Mouse (Mus musculus): ENCODE measurements around the gene Irak1. TPM values are rescaled to one million over a fixed set of nuclear protein-coding genes. Genes with fewer than 3 reads are reported as not detected.
A peak's percentile ranks its signal among the peaks of the same experiment; 100 is the strongest.

The Irak1 gene
- total and polyA plus RNA-seq, 3 experiments, result 25.3 to 77.8 (median 38.8) TPM

DNA sequence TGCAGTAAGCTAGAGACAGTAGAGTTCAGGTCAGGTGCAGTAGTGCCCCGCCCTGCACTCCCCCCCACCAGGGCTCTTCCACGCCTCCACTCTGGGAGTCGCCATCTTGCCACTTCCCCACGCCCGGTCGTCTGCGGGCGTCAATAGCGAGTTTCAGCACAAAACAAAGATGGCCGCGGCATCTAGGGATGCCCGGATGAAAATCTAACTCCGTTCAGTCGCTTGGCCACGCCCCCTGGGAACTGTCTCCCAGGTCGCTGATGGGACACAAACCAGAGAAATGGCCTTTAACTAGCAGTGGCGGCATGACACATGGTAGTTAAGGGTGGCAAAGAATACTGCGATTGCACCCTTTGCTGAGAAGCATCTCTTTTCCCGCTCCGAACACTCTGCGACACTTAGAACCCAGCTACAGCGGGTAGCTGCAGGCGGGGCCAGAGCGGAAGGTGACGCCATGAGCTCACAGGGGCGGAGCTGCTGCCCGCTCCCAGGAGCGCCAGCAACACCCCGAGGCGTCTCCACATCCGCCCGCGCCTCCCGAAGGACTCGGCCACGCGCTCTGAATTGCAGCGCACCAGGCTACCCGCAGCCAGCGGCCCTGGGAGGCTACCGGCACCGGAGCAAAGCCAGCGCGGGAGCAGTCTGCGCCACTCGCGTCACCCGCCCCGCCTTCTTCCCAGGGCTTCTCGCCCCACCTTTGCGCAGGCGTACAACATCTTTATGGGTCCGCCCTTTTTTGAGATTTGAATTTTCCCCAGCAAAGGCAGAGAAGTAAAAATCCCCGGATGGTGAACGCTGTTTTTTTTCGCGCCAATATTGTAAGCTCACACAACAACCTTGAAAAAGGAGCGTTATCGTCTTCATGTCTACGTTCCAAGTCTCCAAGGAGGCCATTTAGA, 56.3 kb downstream of the Irak1 start (continued):
- TF ChIP-seq TCF12 (IDR thresholded peaks at IDR 0.05; ENCODE audit: low read depth, low read length) (peak; percentile 42; the same call in 1 of the 2 replicates), SMC3 (IDR thresholded peaks at IDR 0.05; ENCODE audit: low read depth, low read length) (no peak), PAX5 (IDR thresholded peaks at IDR 0.05; ENCODE audit: low read length) (no peak), HCFC1 (IDR thresholded peaks at IDR 0.05; ENCODE audit: low read depth, low read length) (peak; percentile 41; the same call in 1 of the 2 replicates), ELF1 (IDR thresholded peaks at IDR 0.05; ENCODE audit: low read depth, low read length) (0 out of 2 replicates have a peak, but pooled peaks have one; percentile 11), ZKSCAN1 (IDR thresholded peaks at IDR 0.05; ENCODE audit: borderline replicate concordance, low read depth, low read length) (no peak), JUND (conservative IDR thresholded peaks at IDR 0.05; ENCODE audit: low read depth, low read length) (no peak), IRF4 (IDR thresholded peaks at IDR 0.05; ENCODE audit: low read depth, low read length) (peak; percentile 17; the same call in 1 of the 2 replicates), MAZ (IDR thresholded peaks at IDR 0.05; ENCODE audit: low read depth, low read length) (peak; percentile 63; the same call in 1 of the 2 replicates), SIN3A (IDR thresholded peaks at IDR 0.05; ENCODE audit: low read length) (peak; percentile 62; the same call in 1 of the 2 replicates), GABPA (IDR thresholded peaks at IDR 0.05; ENCODE audit: insufficient replicate concordance, low read depth, low read length) (no peak), KAT2A (IDR thresholded peaks at IDR 0.05; ENCODE audit: insufficient replicate concordance, low read length) (0 out of 2 replicates have a peak, but pooled peaks have one; percentile 39), ZC3H11A (IDR thresholded peaks at IDR 0.05; ENCODE audit: low read depth, low read length) (no peak), TBP (conservative IDR thresholded peaks at IDR 0.05; ENCODE audit: low read depth, low read length) (peak; percentile 71; the same call in 1 of the 2 replicates), RCOR1 (conservative IDR thresholded peaks at IDR 0.05; ENCODE audit: low read depth, low read length) (no peak)

DNA sequence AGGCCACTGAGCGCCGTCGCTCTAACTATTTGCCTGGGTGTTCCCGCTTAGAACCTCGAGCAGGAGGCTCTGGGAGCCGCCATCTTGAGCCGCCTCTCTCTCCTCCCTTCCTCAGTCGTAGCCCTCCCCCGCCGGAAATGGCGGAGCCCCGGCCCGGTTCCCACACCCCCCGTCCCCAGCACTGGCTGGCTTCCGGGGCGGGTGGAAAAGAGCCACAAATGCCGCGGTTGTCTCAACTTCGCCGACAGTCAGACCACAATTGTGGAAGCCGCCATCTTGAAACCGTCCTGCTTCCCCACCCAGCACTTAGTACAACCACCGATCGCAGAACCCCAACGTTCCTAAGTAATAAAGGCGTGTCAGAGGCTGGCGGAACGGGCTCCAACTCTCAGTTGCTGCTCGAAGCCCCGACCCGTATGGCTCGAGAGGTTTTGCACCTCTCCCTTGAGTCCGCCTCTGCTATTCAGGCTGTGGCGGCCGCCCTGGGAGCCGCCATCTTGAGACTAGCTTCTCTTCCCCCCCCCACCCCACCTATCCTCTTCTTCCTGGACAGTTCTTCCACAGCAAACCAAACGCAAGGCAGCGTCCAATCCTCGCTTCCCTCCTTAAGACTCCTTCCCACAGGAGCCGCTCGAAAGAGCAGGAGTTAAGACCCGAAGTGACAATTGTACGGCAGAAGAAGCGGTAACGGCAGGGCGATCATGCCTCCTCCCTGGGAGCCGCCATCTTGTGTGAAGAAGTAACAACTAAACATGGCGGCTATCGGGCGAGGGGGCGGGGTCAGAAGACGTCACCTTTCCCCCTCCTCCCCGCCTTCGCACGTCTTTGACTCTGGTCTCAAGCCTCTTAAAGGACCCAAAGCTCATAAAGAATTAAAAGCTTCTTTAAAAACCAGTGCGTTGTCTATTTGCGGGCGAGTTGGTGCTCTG, 57.2 kb downstream of the Irak1 start, which contains the start of gene Hcfc1:
TSS of gene Hcfc1 (minus strand) at position 110 of the 929 bp plus-strand sequence.
- peak within 1 kb of the TSS; percentile 95 for H3K9ac ChIP-seq (ENCODE audit: insufficient read depth, low read depth)
- in situ Hi-C loops (cut with MboI; ENCODE audit: low pct_ligation_motif_present, low pct_unique_long_range_greater_than_20kb, low sequenced_read_pairs) (no loop called here), dilution Hi-C loops (cut with MboI; ENCODE audit: extremely low pct_ligation_motif_present, extremely low pct_unique_long_range_greater_than_20kb, low sequenced_read_pairs) (no loop called here)
- H3K4me2 ChIP-seq (ENCODE audit: insufficient read depth, low read depth, poor library complexity, severe bottlenecking), result peak within 1 kb of the TSS; percentile 94; the same call in 1 of the 2 replicates
- H3K4me3 ChIP-seq (replicated peaks in 1 of 3; ENCODE audit: low read depth in 2 of 3, low read length in 2 of 3, poor library complexity in 1 of 3), result peak within 1 kb of the TSS; percentile 74 to 96 (median 95)
- H3K27ac ChIP-seq (ENCODE audit: insufficient read depth, low read depth), result peak within 1 kb of the TSS; percentile 94
- H3K79me2 ChIP-seq (replicated peaks; ENCODE audit: control insufficient read depth, extremely low read depth, insufficient read depth, poor library complexity, severe bottlenecking), result peaks cover 46% of the 10 kb centered on the region
- H3K36me3 ChIP-seq (replicated peaks in 1 of 2; ENCODE audit: control insufficient read depth in 1 of 2, insufficient read depth in 1 of 2, low read length in 1 of 2), result peaks cover 24 to 28% of the 10 kb centered on the region in 2 experiments
- peak; percentile 79 for DNase-seq (ENCODE audit: extremely low read depth)
- H3K4me1 ChIP-seq (ENCODE audit: control insufficient read depth in 1 of 2, insufficient read depth in 2 of 2), result peaks cover 8 to 41% of the 10 kb centered on the region in 2 experiments; a peak in 3 of 4 replicates
- no peaks in the 10 kb centered on the region for H3K9me3 ChIP-seq (replicated peaks; ENCODE audit: low read length)
- H3K27me3 ChIP-seq (replicated peaks), result no peaks in the 10 kb centered on the region
- no peak for TF ChIP-seq PAX5 (IDR thresholded peaks at IDR 0.05; ENCODE audit: low read length)
- TF ChIP-seq NRF1 (IDR thresholded peaks at IDR 0.05; ENCODE audit: low read depth, low read length), result peak; percentile 70
- no peak for TF ChIP-seq MAFK (IDR thresholded peaks at IDR 0.05; ENCODE audit: insufficient replicate concordance, low read length)
- TF ChIP-seq POLR2A (IDR thresholded peaks at IDR 0.05; ENCODE audit: low read depth, low read length), result peak; percentile 56
- TF ChIP-seq ZC3H11A (IDR thresholded peaks at IDR 0.05; ENCODE audit: low read depth, low read length), result no peak
- no peak for TF ChIP-seq USF2 (conservative IDR thresholded peaks at IDR 0.05; ENCODE audit: low read depth, low read length)
- TF ChIP-seq ZMIZ1 (IDR thresholded peaks at IDR 0.05; ENCODE audit: low read depth, low read length), result peak; percentile 32; the same call in 1 of the 2 replicates
- no peak for TF ChIP-seq E2F4 (IDR thresholded peaks at IDR 0.05; ENCODE audit: insufficient replicate concordance, low read depth, low read length)
- no peak for TF ChIP-seq USF1 (IDR thresholded peaks at IDR 0.05; ENCODE audit: low read depth, low read length)
- TF ChIP-seq MYC (IDR thresholded peaks at IDR 0.05; ENCODE audit: low read depth, low read length), result 0 out of 2 replicates have a peak, but pooled peaks have one; percentile 10
- peak; percentile 68 for TF ChIP-seq TCF12 (IDR thresholded peaks at IDR 0.05; ENCODE audit: low read depth, low read length)
- no peak for TF ChIP-seq JUN (IDR thresholded peaks at IDR 0.05; ENCODE audit: insufficient read depth, low read depth, low read length)
- TF ChIP-seq JUND (conservative IDR thresholded peaks at IDR 0.05; ENCODE audit: low read depth, low read length), result no peak
- TF ChIP-seq CHD1 (IDR thresholded peaks at IDR 0.05; ENCODE audit: low read depth, low read length), result 0 out of 2 replicates have a peak, but pooled peaks have one; percentile 54
- TF ChIP-seq SIN3A (IDR thresholded peaks at IDR 0.05; ENCODE audit: low read length), result 0 out of 2 replicates have a peak, but pooled peaks have one; percentile 61
- TF ChIP-seq RCOR1 (conservative IDR thresholded peaks at IDR 0.05; ENCODE audit: low read depth, low read length), result 0 out of 2 replicates have a peak, but pooled peaks have one; percentile 32
- 0 out of 2 replicates have a peak, but pooled peaks have one; percentile 47 for TF ChIP-seq NELFE (IDR thresholded peaks at IDR 0.05; ENCODE audit: low read depth, low read length)
- TF ChIP-seq BHLHE40 (IDR thresholded peaks at IDR 0.05; ENCODE audit: low read depth, low read length), result no peak
- TF ChIP-seq MAZ (IDR thresholded peaks at IDR 0.05; ENCODE audit: low read depth, low read length), result 0 out of 2 replicates have a peak, but pooled peaks have one; percentile 48
- TF ChIP-seq KAT2A (IDR thresholded peaks at IDR 0.05; ENCODE audit: insufficient replicate concordance, low read length), result 0 out of 2 replicates have a peak, but pooled peaks have one; percentile 31
- no peak for TF ChIP-seq EP300 (IDR thresholded peaks at IDR 0.05; ENCODE audit: low read length)
- peak; percentile 79 for TF ChIP-seq ELF1 (IDR thresholded peaks at IDR 0.05; ENCODE audit: low read depth, low read length)
- TF ChIP-seq GABPA (IDR thresholded peaks at IDR 0.05; ENCODE audit: insufficient replicate concordance, low read depth, low read length), result no peak
